Mouse (Mus musculus): ENCODE data around the gene Sbno2. TPM values are rescaled to one million over a fixed set of nuclear protein-coding genes. Genes with fewer than 3 reads are reported as not detected.
A peak's percentile ranks its signal among the peaks of the same experiment; 100 is the strongest.

The Sbno2 gene
- polyA plus RNA-seq, 1 experiment from 2014 or later: 16.1 TPM

- Histone ChIP-seq H3K4me1 (ENCODE audit: insufficient read depth, low read length) (peaks cover 39% of the 10 kb centered on the region), H3K27me3 (ENCODE audit: insufficient read depth, low read length) (peaks cover 20% of the 10 kb centered on the region), H3K9me3 (ENCODE audit: low read length) (no peaks in the 10 kb centered on the region), H3K27ac (ENCODE audit: low read length) (peak overlapping the region; percentile 35), H3K4me2 (replicated peaks; ENCODE audit: low read depth, low read length) (peak overlapping the region; percentile 99), H3K36me3 (ENCODE audit: insufficient read depth, low read length) (peaks cover 18% of the 10 kb centered on the region), H3K4me3 (ENCODE audit: low read length) (peak overlapping the region; percentile 80), H3K9ac (replicated peaks; ENCODE audit: low read length) (peak overlapping the region; percentile 64)
- no peak for ATAC-seq (ENCODE audit: low FRiP score, low TSS enrichment)
- 2% methylated on average over 29 of the region's 29 CpGs for WGBS
Observed at GRCm38 (mm10) chr10:80136952-80137625, 31.7 kb upstream of the Sbno2 start.

- Histone ChIP-seq H3K27ac (ENCODE audit: low read length) (no peak overlapping the region), H3K4me2 (replicated peaks; ENCODE audit: low read depth, low read length) (peak overlapping the region; percentile 99), H3K9me3 (ENCODE audit: low read length) (no peaks in the 10 kb centered on the region), H3K36me3 (ENCODE audit: insufficient read depth, low read length) (peaks cover 24% of the 10 kb centered on the region), H3K27me3 (ENCODE audit: insufficient read depth, low read length) (peaks cover 20% of the 10 kb centered on the region), H3K4me3 (ENCODE audit: low read length) (peak overlapping the region; percentile 80), H3K9ac (replicated peaks; ENCODE audit: low read length) (peak overlapping the region; percentile 64), H3K4me1 (ENCODE audit: insufficient read depth, low read length) (peaks cover 40% of the 10 kb centered on the region)
- 17% methylated on average over 41 of the region's 49 CpGs for WGBS
- no peak for ATAC-seq (ENCODE audit: low FRiP score, low TSS enrichment)
Observed at GRCm38 (mm10) chr10:80136179-80136951, 31.0 kb upstream of the Sbno2 start.

- H3K4me3 ChIP-seq (ENCODE audit: low read length): no peak overlapping the region
- no peak overlapping the region for H3K4me2 ChIP-seq (replicated peaks; ENCODE audit: low read depth, low read length)
- H3K36me3 ChIP-seq (ENCODE audit: insufficient read depth, low read length): peaks cover 31% of the 10 kb centered on the region
- no peak for ATAC-seq (ENCODE audit: low FRiP score, low TSS enrichment)
- H3K27me3 ChIP-seq (ENCODE audit: insufficient read depth, low read length): peaks cover 20% of the 10 kb centered on the region
- H3K4me1 ChIP-seq (ENCODE audit: insufficient read depth, low read length): peaks cover 43% of the 10 kb centered on the region
- WGBS: 100% methylated on average over 1 of the region's 1 CpGs
- no peak overlapping the region for H3K9ac ChIP-seq (replicated peaks; ENCODE audit: low read length)
- H3K27ac ChIP-seq (ENCODE audit: low read length): no peak overlapping the region
- no peaks in the 10 kb centered on the region for H3K9me3 ChIP-seq (ENCODE audit: low read length)
Observed at GRCm38 (mm10) chr10:80135641-80136040, 30.3 kb upstream of the Sbno2 start.

GRCm38 (mm10) chr10:80135161-80135560 is 29.8 kb upstream of the Sbno2 start:
- no peak for ATAC-seq (ENCODE audit: low FRiP score, low TSS enrichment)
- 78% methylated on average over 10 of the region's 10 CpGs for WGBS
- peaks cover 35% of the 10 kb centered on the region for H3K36me3 ChIP-seq (ENCODE audit: insufficient read depth, low read length)
- no peak overlapping the region for H3K9ac ChIP-seq (replicated peaks; ENCODE audit: low read length)
- no peak overlapping the region for H3K4me2 ChIP-seq (replicated peaks; ENCODE audit: low read depth, low read length)
- H3K27ac ChIP-seq (ENCODE audit: low read length): no peak overlapping the region
- peaks cover 20% of the 10 kb centered on the region for H3K27me3 ChIP-seq (ENCODE audit: insufficient read depth, low read length)
- H3K4me1 ChIP-seq (ENCODE audit: insufficient read depth, low read length): peaks cover 47% of the 10 kb centered on the region
- no peak overlapping the region for H3K4me3 ChIP-seq (ENCODE audit: low read length)
- no peaks in the 10 kb centered on the region for H3K9me3 ChIP-seq (ENCODE audit: low read length)

- no peak overlapping the region for H3K4me2 ChIP-seq (replicated peaks; ENCODE audit: low read depth, low read length)
- no peaks in the 10 kb centered on the region for H3K9me3 ChIP-seq (ENCODE audit: low read length)
- peaks cover 18% of the 10 kb centered on the region for H3K27me3 ChIP-seq (ENCODE audit: insufficient read depth, low read length)
- ATAC-seq (ENCODE audit: low FRiP score, low TSS enrichment): no peak
- no peak overlapping the region for H3K27ac ChIP-seq (ENCODE audit: low read length)
- no peak overlapping the region for H3K4me3 ChIP-seq (ENCODE audit: low read length)
- H3K9ac ChIP-seq (replicated peaks; ENCODE audit: low read length): no peak overlapping the region
- peaks cover 42% of the 10 kb centered on the region for H3K36me3 ChIP-seq (ENCODE audit: insufficient read depth, low read length)
- H3K4me1 ChIP-seq (ENCODE audit: insufficient read depth, low read length): peaks cover 48% of the 10 kb centered on the region
- WGBS: 82% methylated on average over 9 of the region's 9 CpGs
Observed at GRCm38 (mm10) chr10:80134421-80134820, 29.1 kb upstream of the Sbno2 start.

- Histone ChIP-seq H3K27ac (ENCODE audit: low read length) (no peak overlapping the region), H3K9ac (replicated peaks; ENCODE audit: low read length) (no peak overlapping the region), H3K4me3 (ENCODE audit: low read length) (no peak overlapping the region), H3K27me3 (ENCODE audit: insufficient read depth, low read length) (peaks cover 18% of the 10 kb centered on the region), H3K4me1 (ENCODE audit: insufficient read depth, low read length) (peaks cover 44% of the 10 kb centered on the region), H3K4me2 (replicated peaks; ENCODE audit: low read depth, low read length) (no peak overlapping the region), H3K36me3 (ENCODE audit: insufficient read depth, low read length) (peaks cover 48% of the 10 kb centered on the region), H3K9me3 (ENCODE audit: low read length) (no peaks in the 10 kb centered on the region)
- 68% methylated on average over 8 of the region's 8 CpGs for WGBS
- no peak for ATAC-seq (ENCODE audit: low FRiP score, low TSS enrichment)
Observed at GRCm38 (mm10) chr10:80133226-80133849, 28.0 kb upstream of the Sbno2 start.

- Histone ChIP-seq H3K27ac (ENCODE audit: low read length) (no peak overlapping the region), H3K4me2 (replicated peaks; ENCODE audit: low read depth, low read length) (peak overlapping the region; percentile 43), H3K4me1 (ENCODE audit: insufficient read depth, low read length) (peaks cover 30% of the 10 kb centered on the region), H3K9me3 (ENCODE audit: low read length) (no peaks in the 10 kb centered on the region), H3K27me3 (ENCODE audit: insufficient read depth, low read length) (peaks cover 13% of the 10 kb centered on the region), H3K36me3 (ENCODE audit: insufficient read depth, low read length) (peaks cover 62% of the 10 kb centered on the region), H3K4me3 (ENCODE audit: low read length) (no peak overlapping the region; the same call in 1 of the 2 replicates), H3K9ac (replicated peaks; ENCODE audit: low read length) (0 out of 2 replicates have a peak overlapping the region, but pooled peaks have one; percentile 30)
- WGBS: 33% methylated on average over 27 of the region's 27 CpGs
- ATAC-seq (ENCODE audit: low FRiP score, low TSS enrichment): peak; percentile 35; the same call in 1 of the 2 replicates
Observed at GRCm38 (mm10) chr10:80131952-80132350, 26.6 kb upstream of the Sbno2 start.

GRCm38 (mm10) chr10:80131316-80131951 is 26.1 kb upstream of the Sbno2 start:
- peak; percentile 32; the same call in 1 of the 2 replicates for ATAC-seq (ENCODE audit: low FRiP score, low TSS enrichment)
- peaks cover 66% of the 10 kb centered on the region for H3K36me3 ChIP-seq (ENCODE audit: insufficient read depth, low read length)

GRCm38 (mm10) chr10:80130403-80131031 is 25.1 kb upstream of the Sbno2 start:
- Histone ChIP-seq H3K27me3 (ENCODE audit: insufficient read depth, low read length) (0 out of 2 replicates have a peak, but pooled peaks cover under 1% of the 10 kb centered on the region), H3K4me2 (replicated peaks; ENCODE audit: low read depth, low read length) (no peak overlapping the region), H3K27ac (ENCODE audit: low read length) (peak overlapping the region; percentile 47), H3K9me3 (ENCODE audit: low read length) (no peaks in the 10 kb centered on the region), H3K4me1 (ENCODE audit: insufficient read depth, low read length) (peaks cover 25% of the 10 kb centered on the region), H3K36me3 (ENCODE audit: insufficient read depth, low read length) (peaks cover 67% of the 10 kb centered on the region), H3K4me3 (ENCODE audit: low read length) (no peak overlapping the region), H3K9ac (replicated peaks; ENCODE audit: low read length) (no peak overlapping the region)
- ATAC-seq (ENCODE audit: low FRiP score, low TSS enrichment): 0 out of 2 replicates have a peak, but pooled peaks have one; percentile 1
- WGBS: 69% methylated on average over 18 of the region's 18 CpGs

More at GRCm38 (mm10) chr10:80131316-80131951, 26.1 kb upstream of the Sbno2 start:
- Histone ChIP-seq H3K27ac (ENCODE audit: low read length) (no peak overlapping the region), H3K4me1 (ENCODE audit: insufficient read depth, low read length) (peaks cover 25% of the 10 kb centered on the region), H3K4me2 (replicated peaks; ENCODE audit: low read depth, low read length) (peak overlapping the region; percentile 43), H3K27me3 (ENCODE audit: insufficient read depth, low read length) (peaks cover 8% of the 10 kb centered on the region; the same call in 1 of the 2 replicates), H3K9ac (replicated peaks; ENCODE audit: low read length) (peak overlapping the region; percentile 30), H3K9me3 (ENCODE audit: low read length) (no peaks in the 10 kb centered on the region), H3K4me3 (ENCODE audit: low read length) (no peak overlapping the region; the same call in 1 of the 2 replicates)
- 14% methylated on average over 55 of the region's 55 CpGs for whole genome bisulfite sequencing

Data from kidney, embryonic 16.5 days (tissue).